Mouse (Mus musculus): ENCODE data around the gene Rspry1. TPM values are rescaled to one million over a fixed set of nuclear protein-coding genes. Genes with fewer than 3 reads are reported as not detected.
A peak's percentile ranks its signal among the peaks of the same experiment; 100 is the strongest.

Gene Rspry1
- polyA plus RNA-seq, 1 experiment from 2014 or later, result 36.9 TPM

DNA sequence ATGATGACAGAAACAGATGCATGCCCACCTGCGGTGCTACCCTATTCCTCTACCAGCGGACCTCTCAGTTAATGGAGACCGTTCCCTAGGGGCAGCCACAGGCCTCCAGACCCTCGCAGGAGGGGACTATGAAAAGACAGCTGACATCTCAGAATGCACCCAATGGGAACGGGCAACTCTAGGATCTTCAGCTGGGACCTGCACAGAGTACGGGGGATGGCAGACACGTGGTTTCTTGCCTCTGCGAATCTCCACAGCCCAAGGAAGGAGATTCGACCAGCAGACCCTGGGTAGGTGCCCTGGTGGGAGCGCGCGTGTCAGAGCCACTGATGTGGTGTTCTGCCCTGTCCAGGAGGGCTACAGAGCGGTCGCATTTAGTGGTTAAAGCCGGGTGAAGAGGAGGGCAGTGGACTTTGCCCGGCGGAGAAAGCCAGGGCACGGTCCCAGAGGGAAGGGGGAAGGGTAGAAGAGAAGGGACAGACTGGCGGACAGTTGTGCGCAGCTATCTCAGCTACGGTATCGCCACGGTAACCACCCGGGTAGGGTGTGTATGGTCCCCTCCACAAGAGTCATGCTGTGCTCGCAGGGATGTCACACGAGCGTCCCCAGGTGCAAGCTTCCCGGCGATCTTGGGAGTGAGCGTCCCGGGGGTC lies 93.7 kb downstream of the Rspry1 start:
- Histone ChIP-seq H3K9me3 (replicated peaks) (no peaks in the 10 kb centered on the region), H3K9ac (peak overlapping the region; percentile 18; the same call in 1 of the 2 replicates), H3K27me3 (peaks cover 57% of the 10 kb centered on the region), H3K4me2 (replicated peaks) (peak overlapping the region; percentile 84), H3K4me3 (replicated peaks) (peak overlapping the region; percentile 48), H3K36me3 (no peaks in the 10 kb centered on the region), H3K27ac (replicated peaks) (no peak overlapping the region), H3K4me1 (peaks cover 27% of the 10 kb centered on the region)
- peak; percentile 7; the same call in 1 of the 2 replicates for ATAC-seq (ENCODE audit: insufficient number of reproducible peaks, low FRiP score, low TSS enrichment, low read depth)
- WGBS, result under 1% methylated on average over 31 of the region's 31 CpGs

DNA sequence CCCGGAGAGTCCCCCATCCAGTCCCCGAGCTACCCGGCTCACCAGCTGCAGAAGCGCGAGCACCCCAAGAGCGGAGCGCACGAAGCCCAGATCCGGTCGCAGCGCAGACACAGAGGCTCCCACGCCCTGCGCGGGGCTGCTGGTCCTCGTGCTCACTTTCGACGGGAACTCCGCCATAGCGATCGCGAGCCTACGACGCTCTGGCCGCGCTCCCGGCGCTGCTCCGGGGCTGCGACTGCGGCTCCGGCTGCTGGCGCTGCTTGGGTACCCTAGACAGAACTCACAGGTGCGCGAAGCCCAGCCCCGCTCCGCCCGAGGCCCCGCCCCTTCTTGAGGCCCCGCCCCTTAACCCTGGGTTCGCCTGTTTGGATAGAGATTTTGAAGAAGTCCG lies 94.3 kb downstream of the Rspry1 start, which contains the start of gene Pllp:
Gene Pllp, minus strand, starts transcription at position 285 of the 391 bp plus-strand sequence.
- peak within 1 kb of the TSS; percentile 84 for H3K4me2 ChIP-seq (replicated peaks)
- H3K27me3 ChIP-seq, result peaks cover 57% of the 10 kb centered on the region
- H3K27ac ChIP-seq (replicated peaks), result no peak within 1 kb of the TSS
- no peaks in the 10 kb centered on the region for H3K9me3 ChIP-seq (replicated peaks)
- H3K4me1 ChIP-seq, result peaks cover 27% of the 10 kb centered on the region
- ATAC-seq (ENCODE audit: insufficient number of reproducible peaks, low FRiP score, low TSS enrichment, low read depth), result peak; percentile 47; the same call in 1 of the 2 replicates
- 1% methylated on average over 41 of the region's 41 CpGs for WGBS
- H3K4me3 ChIP-seq (replicated peaks), result peak within 1 kb of the TSS; percentile 48
- H3K9ac ChIP-seq, result peak within 1 kb of the TSS; percentile 18; the same call in 1 of the 2 replicates
- no peaks in the 10 kb centered on the region for H3K36me3 ChIP-seq

GRCm38 (mm10) chr8:94696566-94696965 lies 94.8 kb downstream of the Rspry1 start:
- no peak overlapping the region; the same call in 1 of the 2 replicates for H3K4me2 ChIP-seq (replicated peaks)

DNA sequence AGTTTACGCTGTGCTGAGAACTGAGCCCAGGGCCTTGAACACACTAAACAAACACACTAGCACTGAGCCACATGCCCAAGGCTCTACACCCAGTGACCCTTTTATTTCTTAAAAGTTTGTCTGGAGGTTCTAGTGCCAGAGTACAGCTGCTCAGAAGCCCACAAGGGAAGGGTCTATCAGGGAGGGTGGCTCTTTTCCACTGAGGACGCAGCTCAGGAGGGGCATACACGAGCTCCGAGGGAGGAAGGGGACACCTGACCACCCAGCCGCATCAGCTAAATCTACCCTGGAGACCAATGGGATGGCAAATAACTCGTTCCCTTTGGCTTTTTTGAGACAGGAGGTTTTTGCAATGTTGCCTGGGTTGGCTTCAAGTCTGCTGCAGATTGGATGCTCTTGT lies 96.2 kb downstream of the Rspry1 start:
- H3K27ac ChIP-seq (replicated peaks), result no peak overlapping the region
- H3K4me1 ChIP-seq, result peaks cover 19% of the 10 kb centered on the region
- no peak for ATAC-seq (ENCODE audit: insufficient number of reproducible peaks, low FRiP score, low TSS enrichment, low read depth)
- H3K27me3 ChIP-seq, result peaks cover 51% of the 10 kb centered on the region
- H3K4me3 ChIP-seq (replicated peaks), result no peak overlapping the region
- no peak overlapping the region for H3K9ac ChIP-seq
- H3K9me3 ChIP-seq (replicated peaks), result no peaks in the 10 kb centered on the region
- no peak overlapping the region for H3K4me2 ChIP-seq (replicated peaks)
- H3K36me3 ChIP-seq, result no peaks in the 10 kb centered on the region
- 81% methylated on average over 6 of the region's 6 CpGs for WGBS

More at GRCm38 (mm10) chr8:94696566-94696965, 94.8 kb downstream of the Rspry1 start:
- peaks cover 27% of the 10 kb centered on the region for H3K4me1 ChIP-seq
- ATAC-seq (ENCODE audit: insufficient number of reproducible peaks, low FRiP score, low TSS enrichment, low read depth), result no peak
- no peaks in the 10 kb centered on the region for H3K9me3 ChIP-seq (replicated peaks)
- no peak overlapping the region for H3K27ac ChIP-seq (replicated peaks)
- 49% methylated on average over 3 of the region's 3 CpGs for WGBS
- peak overlapping the region; percentile 48; the same call in 1 of the 2 replicates for H3K4me3 ChIP-seq (replicated peaks)
- H3K9ac ChIP-seq, result no peak overlapping the region
- no peaks in the 10 kb centered on the region for H3K36me3 ChIP-seq
- peaks cover 57% of the 10 kb centered on the region for H3K27me3 ChIP-seq

DNA sequence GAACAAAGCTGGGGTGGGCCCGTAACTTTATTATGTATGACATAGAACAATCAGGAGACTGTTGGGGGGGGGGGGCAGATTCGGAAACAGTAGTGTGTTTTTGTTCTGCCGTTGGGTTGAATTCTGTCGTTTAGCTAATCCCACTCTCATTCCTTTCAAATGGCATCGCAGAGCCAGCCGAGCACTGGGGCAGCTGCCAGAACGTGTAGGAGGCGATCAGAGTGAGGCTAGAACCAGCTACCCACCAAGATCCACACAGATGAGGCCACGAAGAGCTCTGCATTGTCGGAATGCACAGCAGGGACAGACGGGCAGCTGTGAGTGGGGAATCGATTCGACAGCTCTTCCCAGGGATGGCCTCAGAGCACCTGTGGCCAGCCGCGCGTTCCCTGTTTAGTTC lies 97.6 kb downstream of the Rspry1 start:
- ATAC-seq (ENCODE audit: insufficient number of reproducible peaks, low FRiP score, low TSS enrichment, low read depth), result no peak
- Histone ChIP-seq H3K27ac (replicated peaks) (no peak overlapping the region), H3K9me3 (replicated peaks) (no peaks in the 10 kb centered on the region), H3K27me3 (peaks cover 38% of the 10 kb centered on the region), H3K9ac (no peak overlapping the region), H3K4me2 (replicated peaks) (no peak overlapping the region), H3K4me1 (peaks cover 17% of the 10 kb centered on the region), H3K36me3 (no peaks in the 10 kb centered on the region), H3K4me3 (replicated peaks) (no peak overlapping the region)
- 63% methylated on average over 16 of the region's 16 CpGs for WGBS

DNA sequence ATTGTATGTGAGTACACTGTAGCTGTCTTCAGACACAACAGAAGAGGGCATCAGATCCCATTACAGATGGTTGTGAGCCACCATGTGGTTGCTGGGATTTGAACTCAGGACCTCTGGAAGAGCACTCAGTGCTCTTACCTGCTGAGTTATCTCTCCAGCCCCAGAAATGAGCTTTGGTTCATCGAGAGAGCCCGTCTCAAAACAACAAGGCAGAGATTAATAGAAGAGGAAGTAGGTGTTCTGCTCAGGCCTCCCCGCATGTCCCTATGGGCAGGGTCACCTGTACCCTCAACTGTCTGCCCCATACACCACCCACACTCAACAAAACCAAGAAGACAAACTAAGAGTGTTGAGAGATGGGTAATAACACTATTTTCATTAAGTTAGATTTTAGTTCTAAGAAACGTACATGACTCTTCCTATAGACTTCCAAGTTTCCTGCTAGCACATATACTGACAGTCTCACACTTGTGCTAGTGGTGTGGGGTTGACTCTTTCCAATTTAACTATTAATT lies 98.7 kb downstream of the Rspry1 start:
- WGBS, result 81% methylated on average over 4 of the region's 4 CpGs
- Histone ChIP-seq H3K4me3 (replicated peaks) (no peak overlapping the region), H3K27me3 (peaks cover 27% of the 10 kb centered on the region), H3K4me2 (replicated peaks) (no peak overlapping the region), H3K9ac (no peak overlapping the region), H3K9me3 (replicated peaks) (no peaks in the 10 kb centered on the region), H3K36me3 (no peaks in the 10 kb centered on the region), H3K4me1 (peaks cover 7% of the 10 kb centered on the region), H3K27ac (replicated peaks) (no peak overlapping the region)
- no peak for ATAC-seq (ENCODE audit: insufficient number of reproducible peaks, low FRiP score, low TSS enrichment, low read depth)

- H3K4me3 ChIP-seq (replicated peaks), result no peak overlapping the region
- no peak overlapping the region for H3K4me2 ChIP-seq (replicated peaks)
- H3K36me3 ChIP-seq, result no peaks in the 10 kb centered on the region
- no peak overlapping the region for H3K9ac ChIP-seq
- ATAC-seq (ENCODE audit: insufficient number of reproducible peaks, low FRiP score, low TSS enrichment, low read depth), result no peak
- no peaks in the 10 kb centered on the region for H3K9me3 ChIP-seq (replicated peaks)
- H3K27ac ChIP-seq (replicated peaks), result no peak overlapping the region
- no peaks in the 10 kb centered on the region for H3K4me1 ChIP-seq
- WGBS, result 62% methylated on average over 3 of the region's 3 CpGs
- H3K27me3 ChIP-seq, result peaks cover 10% of the 10 kb centered on the region
Measured at GRCm38 (mm10) chr8:94702156-94702555, 100.4 kb downstream of the Rspry1 start.

DNA sequence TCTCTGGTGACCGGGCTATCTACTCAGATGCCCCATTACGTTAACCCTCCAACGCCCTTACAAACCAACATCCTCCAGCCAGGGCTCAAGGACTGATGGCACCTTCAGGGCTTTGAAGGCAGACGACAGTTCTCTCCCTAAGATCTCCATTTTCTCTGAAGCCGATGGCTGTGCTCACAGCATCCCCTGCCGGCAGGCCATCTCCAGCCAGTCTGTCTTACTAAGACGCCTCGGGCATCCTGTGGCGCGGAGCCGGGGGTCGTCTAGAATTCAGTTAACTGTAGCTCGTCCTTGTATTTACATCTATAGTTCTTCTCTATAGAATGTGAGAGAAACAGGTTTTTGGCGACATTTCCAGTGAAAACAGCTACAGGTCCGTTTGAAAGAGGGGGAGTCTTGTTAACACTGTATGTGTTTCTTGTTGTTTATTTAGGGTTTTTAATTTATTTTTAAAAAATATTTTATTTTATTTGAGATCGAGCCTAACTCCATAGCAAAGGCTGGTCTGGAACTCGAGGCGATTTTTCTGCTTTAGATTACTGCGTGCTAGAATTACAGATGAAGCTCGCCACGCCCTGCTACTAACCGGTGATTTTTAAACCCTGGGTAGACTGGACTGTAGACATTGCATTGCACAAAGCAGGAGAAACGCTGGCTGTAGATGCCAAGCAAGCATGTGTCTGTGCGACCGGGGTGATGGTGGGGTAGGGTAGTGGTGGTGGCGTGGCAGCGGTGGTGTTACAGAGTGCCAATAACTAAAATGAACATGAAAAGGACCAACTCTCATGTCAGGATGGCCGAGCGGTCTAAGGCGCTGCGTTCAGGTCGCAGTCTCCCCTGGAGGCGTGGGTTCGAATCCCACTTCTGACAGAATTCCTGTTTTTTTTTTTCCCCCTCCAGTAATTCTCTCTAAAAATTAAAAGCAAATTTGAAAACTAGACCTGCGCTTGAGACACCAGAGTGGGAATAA lies 101.4 kb downstream of the Rspry1 start:
- Histone ChIP-seq H3K4me2 (replicated peaks) (peak overlapping the region; percentile 62), H3K27ac (replicated peaks) (peak overlapping the region; percentile 72; the same call in 1 of the 2 replicates), H3K4me3 (replicated peaks) (peak overlapping the region; percentile 56), H3K9me3 (replicated peaks) (no peaks in the 10 kb centered on the region), H3K9ac (peak overlapping the region; percentile 12; the same call in 1 of the 2 replicates), H3K4me1 (no peaks in the 10 kb centered on the region), H3K36me3 (no peaks in the 10 kb centered on the region), H3K27me3 (peaks cover 4% of the 10 kb centered on the region; the same call in 1 of the 2 replicates)
- peak; percentile 88 for ATAC-seq (ENCODE audit: insufficient number of reproducible peaks, low FRiP score, low TSS enrichment, low read depth)
- under 1% methylated on average over 35 of the region's 35 CpGs for WGBS

- Histone ChIP-seq H3K36me3 (no peaks in the 10 kb centered on the region), H3K4me1 (no peaks in the 10 kb centered on the region), H3K9ac (peak overlapping the region; percentile 28), H3K4me2 (replicated peaks) (peak overlapping the region; percentile 71), H3K27ac (replicated peaks) (no peak overlapping the region), H3K9me3 (replicated peaks) (no peaks in the 10 kb centered on the region), H3K4me3 (replicated peaks) (peak overlapping the region; percentile 56), H3K27me3 (no peaks in the 10 kb centered on the region)
- ATAC-seq (ENCODE audit: insufficient number of reproducible peaks, low FRiP score, low TSS enrichment, low read depth), result peak; percentile 88
- under 1% methylated on average over 35 of the region's 35 CpGs for WGBS
Measured at GRCm38 (mm10) chr8:94703972-94704668, 102.4 kb downstream of the Rspry1 start.

DNA sequence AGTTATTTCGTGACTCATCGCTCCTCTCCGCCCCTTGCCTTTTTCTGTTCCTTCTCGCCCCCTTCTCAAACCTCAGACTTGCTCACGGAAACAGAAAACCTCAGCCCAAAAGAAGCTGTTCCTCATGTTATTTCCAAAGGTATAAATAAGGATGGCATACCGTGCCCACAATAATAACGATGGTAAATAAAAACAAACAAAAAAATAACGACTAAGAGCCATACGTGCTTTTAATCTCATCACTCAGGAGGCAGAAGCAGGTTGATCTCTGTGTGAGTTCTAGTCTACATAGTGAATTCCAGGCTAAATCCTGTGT lies 102.9 kb downstream of the Rspry1 start:
- no peak for ATAC-seq (ENCODE audit: insufficient number of reproducible peaks, low FRiP score, low TSS enrichment, low read depth)
- Histone ChIP-seq H3K4me2 (replicated peaks) (peak overlapping the region; percentile 71), H3K9ac (peak overlapping the region; percentile 28)

More for the DNA sequence above, 102.9 kb downstream of the Rspry1 start:
- no peaks in the 10 kb centered on the region for H3K27me3 ChIP-seq
- no peak overlapping the region for H3K27ac ChIP-seq (replicated peaks)
- H3K36me3 ChIP-seq, result no peaks in the 10 kb centered on the region
- peak overlapping the region; percentile 56 for H3K4me3 ChIP-seq (replicated peaks)
- H3K9me3 ChIP-seq (replicated peaks), result no peaks in the 10 kb centered on the region
- WGBS, result 16% methylated on average over 9 of the region's 9 CpGs
- H3K4me1 ChIP-seq, result no peaks in the 10 kb centered on the region

All from embryonic facial prominence, embryonic 15.5 days (tissue).